Mouse (Mus musculus): Measurements from ENCODE around the gene Cstb.

Cstb gene

GRCm38 (mm10) chr10:78417888-78418287 lies 7.6 kb upstream of the Cstb start:
- DNase-seq, result no peak

DNA sequence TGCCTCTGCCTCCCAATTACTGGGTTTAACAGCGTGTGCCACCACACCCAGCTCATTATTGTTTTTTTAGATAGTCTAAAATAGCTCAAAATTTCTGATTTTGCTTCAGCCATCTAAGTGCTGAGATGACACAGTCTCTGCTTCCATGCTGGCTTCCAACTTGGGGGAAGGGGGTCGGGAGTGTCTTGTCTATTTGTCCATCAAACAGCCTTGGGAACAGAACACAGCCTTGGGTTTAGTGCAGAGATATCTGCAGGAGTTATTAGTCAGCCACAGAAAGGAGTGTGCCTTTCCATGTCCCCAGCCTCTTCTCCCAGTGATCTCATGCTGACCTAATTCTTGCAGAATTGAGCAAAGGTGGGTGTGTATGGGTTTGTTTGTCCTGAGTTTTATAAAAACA lies 6.7 kb upstream of the Cstb start:
- DNase-seq, result no peak

- peak; percentile 15 to 48 for DNase-seq
Observed at GRCm38 (mm10) chr10:78420929-78421328, 4.5 kb upstream of the Cstb start.

GRCm38 (mm10) chr10:78422614-78423013 lies 2.9 kb upstream of the Cstb start:
- no peak for DNase-seq

GRCm38 (mm10) chr10:78426117-78426735 lies 757 bp downstream of the Cstb start:
- no peak for DNase-seq

DNA sequence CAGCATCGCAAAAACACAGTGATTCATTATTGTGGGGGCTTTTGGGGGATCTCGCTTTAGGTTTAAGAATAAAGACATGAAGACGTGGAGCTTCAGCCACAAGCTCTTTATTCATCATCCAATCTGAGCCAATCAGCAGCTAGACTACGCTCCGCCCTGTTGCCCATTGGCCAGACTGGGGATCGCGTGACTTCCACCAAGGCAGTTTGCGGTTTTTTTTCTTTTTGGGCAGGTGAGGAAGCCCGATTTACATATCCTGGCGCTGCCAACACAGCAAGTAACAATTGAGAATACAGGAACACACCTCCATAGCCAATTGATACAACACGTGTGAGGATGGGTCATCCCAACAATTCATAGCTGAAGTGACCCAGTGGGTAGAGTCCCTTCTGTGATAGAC lies 2.6 kb downstream of the Cstb start:
- DNase-seq, result no peak

DNA sequence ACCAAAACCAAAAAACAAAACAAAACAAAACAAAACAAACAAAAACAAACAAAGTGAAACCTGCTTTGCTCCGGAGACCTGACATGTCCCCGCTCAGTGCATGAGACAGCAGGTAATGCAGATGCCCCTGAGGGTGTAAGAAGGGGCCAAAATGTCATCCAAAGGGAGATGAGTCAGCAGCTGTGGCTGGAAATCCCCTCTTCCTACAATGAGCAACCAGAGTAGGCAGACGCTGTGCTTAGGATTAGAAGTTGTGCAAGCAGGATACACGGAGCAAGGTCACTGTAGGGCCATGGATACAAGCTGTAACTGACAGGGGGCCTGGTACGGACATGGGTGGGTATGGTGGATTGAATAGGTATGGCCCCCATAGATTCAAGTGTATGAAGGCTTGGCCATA lies 3.7 kb downstream of the Cstb start:
- DNase-seq, result no peak

DNA sequence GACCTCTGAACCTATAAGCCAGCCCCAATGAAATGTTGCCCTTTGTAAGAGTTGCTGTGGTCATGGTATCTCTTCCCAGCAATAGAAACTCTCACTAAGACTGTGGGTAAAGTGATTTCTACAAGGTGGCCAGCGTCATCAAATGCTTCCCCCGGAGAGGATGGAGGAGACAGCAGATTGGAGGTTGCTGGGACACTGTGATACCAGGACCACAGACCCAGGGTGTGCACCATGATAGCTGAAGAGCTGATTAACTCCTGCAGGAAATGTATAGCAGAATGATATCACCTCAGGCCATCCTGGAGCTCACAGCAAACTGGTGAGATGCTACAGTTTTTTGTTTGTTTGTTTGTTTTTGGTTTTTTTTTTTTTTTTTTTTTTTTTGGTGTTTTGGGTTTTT lies 4.3 kb downstream of the Cstb start:
- DNase-seq, result no peak

DNA sequence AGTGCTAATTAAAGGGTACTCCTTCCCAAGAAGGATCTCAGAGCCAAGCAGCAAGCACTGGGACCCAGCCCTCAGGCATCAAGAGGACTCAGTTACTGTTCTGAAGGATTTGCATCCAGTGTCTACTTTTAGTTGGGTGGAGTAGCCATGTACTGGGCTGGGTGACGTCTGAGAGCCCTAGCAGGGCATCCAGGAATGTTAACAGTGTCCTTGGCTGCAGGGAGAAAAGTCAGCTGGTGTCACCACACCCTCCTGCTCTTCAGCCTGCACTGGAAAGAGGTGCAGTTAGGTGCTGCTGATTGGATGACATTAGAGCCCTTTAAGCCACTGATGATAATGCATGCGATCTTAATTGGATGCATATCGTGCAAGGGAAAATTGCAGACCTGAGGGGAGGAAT lies 7.4 kb downstream of the Cstb start:
- no peak for DNase-seq

- DNase-seq, result peak; percentile 78 to 88
Observed at GRCm38 (mm10) chr10:78438094-78438493, 12.6 kb downstream of the Cstb start.

DNA sequence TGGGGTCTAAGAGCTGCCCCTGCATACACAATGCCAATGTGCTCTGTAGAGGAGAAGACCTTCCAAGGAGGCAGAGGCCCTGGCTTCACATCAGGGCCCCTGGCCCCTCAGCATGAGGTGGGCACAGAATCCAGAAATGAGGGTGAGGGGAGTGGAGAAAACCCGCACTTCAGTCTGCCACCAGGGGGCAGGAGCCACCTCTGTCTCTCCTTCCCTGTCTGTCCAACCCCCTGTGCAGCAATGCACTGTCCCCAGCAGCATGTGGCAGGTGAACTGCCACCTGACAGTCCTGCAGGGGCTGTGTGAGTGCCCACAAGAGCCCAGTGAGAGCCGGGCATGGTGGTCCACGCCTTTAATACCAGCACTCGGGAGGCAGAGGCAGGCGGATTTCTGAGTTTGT lies 14.1 kb downstream of the Cstb start:
- peak; percentile 48 to 51 for DNase-seq

- DNase-seq, result no peak
Observed at GRCm38 (mm10) chr10:78439990-78440389, 14.5 kb downstream of the Cstb start.

GRCm38 (mm10) chr10:78440812-78441211 lies 15.3 kb downstream of the Cstb start:
- peak in 1 of 2 experiments; percentile 26 for DNase-seq

GRCm38 (mm10) chr10:78441606-78442005 lies 16.1 kb downstream of the Cstb start:
- no peak for DNase-seq

GRCm38 (mm10) chr10:78442292-78442691 lies 16.8 kb downstream of the Cstb start:
- no peak for DNase-seq

DNA sequence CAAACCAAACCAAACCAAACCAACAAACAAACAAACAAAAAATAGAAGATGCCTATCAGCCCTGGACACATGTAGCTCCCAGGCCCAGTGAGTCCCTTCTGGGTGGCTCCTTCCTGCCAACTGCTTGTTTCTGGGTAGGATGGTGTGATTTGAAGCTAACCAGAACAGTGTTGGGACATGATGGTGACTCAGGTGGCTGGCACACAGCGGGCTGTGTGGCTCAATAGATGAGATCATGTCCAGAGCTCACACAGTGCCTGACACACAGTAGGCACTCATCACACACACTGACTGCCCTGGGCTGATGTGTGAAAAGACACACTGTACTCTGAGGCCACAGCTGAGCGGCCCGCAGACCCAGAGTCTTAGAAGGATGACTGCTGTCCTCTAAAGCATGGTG lies 20.7 kb downstream of the Cstb start:
- DNase-seq, result no peak

GRCm38 (mm10) chr10:78447396-78447795 lies 21.9 kb downstream of the Cstb start:
- no peak for DNase-seq

GRCm38 (mm10) chr10:78450761-78451160 lies 25.3 kb downstream of the Cstb start:
- no peak for DNase-seq

GRCm38 (mm10) chr10:78452641-78453040 lies 27.2 kb downstream of the Cstb start:
- DNase-seq, result no peak

DNA sequence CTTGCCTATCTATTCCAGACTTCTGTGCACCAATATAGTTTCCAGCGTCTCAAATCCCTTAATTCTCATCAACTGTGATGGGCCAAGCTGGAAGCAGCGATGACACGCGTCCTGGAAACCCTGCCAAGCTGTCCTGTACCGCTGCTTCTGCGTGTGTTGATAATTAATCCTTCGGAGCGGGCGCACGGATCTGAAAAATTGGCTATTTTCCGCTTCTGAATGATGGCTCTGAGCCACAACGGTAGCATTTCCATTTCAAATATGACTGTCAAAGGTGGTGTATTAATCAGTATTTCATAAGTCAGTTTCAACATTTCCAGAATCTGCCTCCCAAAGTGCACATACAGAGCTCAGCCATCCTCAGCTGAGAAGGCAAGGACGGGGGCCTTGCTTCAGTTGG lies 31.2 kb downstream of the Cstb start:
- DNase-seq, result no peak

GRCm38 (mm10) chr10:78457495-78458347 lies 32.3 kb downstream of the Cstb start:
- DNase-seq, result peak; percentile 81 to 89

GRCm38 (mm10) chr10:78458348-78459111 lies 33.1 kb downstream of the Cstb start:
- DNase-seq, result no peak

- no peak for DNase-seq
Observed at GRCm38 (mm10) chr10:78460463-78460862, 35.0 kb downstream of the Cstb start.

- DNase-seq, result no peak
Observed at GRCm38 (mm10) chr10:78461767-78462166, 36.3 kb downstream of the Cstb start.

All from thymus, postnatal 36 days (tissue).